Mouse (Mus musculus) embryo, embryonic 11.5 days (tissue): ENCODE measurements at regions not wholly inside any gene's neighbourhood (a gene's known extent, or its start where the extent isn't known, plus 50 kb on each side); places are given as distances from the start of the nearest gene placed in this dataset.
A peak's percentile ranks its signal among the peaks of the same experiment; 100 is the strongest.

Experiments
- DNase-seq: peaks from one replicate; pipeline ENCODE4 v3.0.0-alpha.2; 2012; ENCODE audit warnings: low read depth, low spot score

DNA sequence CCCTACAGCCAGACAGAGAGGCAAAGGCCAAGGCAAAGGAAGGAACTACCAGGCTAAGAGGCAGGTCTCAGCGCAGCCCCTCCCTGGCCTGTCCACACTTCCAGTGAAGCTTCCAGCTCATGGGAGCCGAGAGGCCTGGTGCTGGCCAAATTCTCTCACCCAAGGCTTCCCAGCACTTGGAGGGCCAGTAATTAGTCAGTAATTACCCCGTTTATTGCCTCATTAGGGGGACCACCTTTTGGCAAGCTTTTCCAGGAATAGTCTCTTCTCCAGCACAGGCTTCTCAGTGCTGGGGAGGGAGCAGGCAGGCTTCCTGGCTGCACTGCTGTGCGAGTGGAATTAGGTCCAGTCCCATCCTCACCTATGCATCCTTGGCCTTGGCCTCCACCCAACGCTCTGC is 252.8 kb upstream of the Nxpe4 start:
- no peak for DNase-seq

DNA sequence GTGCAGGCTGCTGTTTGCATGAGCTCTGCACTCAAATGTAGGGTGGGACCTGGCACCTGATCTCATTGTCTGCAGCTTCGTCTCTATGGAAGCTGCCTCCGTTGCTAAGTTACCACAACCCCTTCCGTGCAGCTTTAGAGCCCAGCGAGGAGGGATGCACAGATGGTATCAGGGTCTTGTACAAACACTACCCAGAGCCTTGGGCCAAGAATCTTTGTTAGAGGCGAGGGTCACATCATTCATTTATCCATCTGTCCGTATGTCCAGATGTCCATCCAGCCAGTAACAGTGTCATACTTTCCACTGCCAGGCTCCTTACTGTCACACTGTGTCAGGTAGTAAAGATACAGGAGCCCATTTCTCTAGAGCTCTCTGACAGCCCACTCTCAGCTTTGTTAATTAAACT is 251.3 kb upstream of the Nxpe4 start:
- no peak for DNase-seq

DNA sequence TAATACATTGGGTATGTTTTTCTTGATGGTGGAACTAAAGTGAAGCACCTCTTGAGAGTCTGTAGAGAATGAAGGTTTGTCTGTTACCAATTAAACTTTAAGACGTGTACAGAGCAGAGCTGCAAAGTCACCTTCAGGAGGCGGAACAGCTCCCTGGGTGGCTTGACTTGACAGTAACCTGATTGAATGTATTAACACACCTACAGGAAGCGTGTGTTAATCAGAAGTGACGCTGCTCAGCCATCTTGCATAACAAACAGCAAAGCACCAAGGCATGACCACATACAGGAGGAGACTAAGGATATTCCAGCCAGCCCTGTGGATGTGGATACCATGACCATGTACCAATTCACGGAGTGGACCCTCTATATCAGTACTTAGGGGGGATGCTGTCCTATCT is 249.0 kb upstream of the Nxpe4 start:
- DNase-seq: no peak

DNA sequence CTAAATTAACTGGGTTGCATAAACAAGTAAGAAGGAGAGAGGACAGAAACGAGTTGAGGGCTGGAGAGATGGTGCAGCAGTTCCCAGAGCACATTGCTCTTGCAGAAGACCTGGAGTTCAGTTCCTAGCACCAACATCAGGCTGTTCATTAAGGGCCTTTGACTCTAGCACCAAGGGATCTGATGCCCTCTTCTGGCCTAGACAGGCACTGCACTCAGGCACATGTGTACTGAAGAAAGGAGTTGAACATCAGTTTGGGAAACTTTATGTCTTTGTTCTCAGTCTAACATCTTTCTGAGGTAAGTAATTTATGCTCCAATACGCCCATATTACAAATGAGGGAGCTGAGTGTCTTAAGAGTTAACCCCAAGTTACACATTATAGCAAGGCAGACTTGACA is 226.5 kb upstream of the Nxpe4 start:
- DNase-seq: no peak

DNA sequence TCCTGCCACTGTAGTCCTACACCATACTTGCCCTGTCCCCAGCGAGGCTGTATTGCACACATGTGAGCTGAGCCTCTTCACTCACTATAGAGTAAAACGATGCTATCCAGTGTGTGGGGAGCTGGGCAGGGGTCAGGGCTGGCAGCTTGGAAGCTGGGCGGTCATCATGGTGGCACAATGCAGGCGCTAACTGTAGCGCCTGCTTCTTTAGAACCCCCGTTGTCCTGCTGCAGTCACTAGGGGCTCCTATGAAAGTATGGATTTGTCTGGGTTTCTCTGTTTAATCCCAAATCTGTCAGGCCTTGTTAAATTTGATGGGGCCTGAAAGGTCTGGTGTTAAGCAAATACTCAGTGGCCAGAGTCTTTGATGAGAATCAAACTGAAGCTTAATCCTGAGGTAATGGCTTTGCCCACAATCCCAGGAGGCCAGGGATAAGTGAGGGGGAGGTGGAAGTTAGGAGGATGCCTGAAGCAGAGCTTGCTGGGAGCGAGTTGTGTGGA is 225.8 kb upstream of the Nxpe4 start:
- no peak for DNase-seq

DNA sequence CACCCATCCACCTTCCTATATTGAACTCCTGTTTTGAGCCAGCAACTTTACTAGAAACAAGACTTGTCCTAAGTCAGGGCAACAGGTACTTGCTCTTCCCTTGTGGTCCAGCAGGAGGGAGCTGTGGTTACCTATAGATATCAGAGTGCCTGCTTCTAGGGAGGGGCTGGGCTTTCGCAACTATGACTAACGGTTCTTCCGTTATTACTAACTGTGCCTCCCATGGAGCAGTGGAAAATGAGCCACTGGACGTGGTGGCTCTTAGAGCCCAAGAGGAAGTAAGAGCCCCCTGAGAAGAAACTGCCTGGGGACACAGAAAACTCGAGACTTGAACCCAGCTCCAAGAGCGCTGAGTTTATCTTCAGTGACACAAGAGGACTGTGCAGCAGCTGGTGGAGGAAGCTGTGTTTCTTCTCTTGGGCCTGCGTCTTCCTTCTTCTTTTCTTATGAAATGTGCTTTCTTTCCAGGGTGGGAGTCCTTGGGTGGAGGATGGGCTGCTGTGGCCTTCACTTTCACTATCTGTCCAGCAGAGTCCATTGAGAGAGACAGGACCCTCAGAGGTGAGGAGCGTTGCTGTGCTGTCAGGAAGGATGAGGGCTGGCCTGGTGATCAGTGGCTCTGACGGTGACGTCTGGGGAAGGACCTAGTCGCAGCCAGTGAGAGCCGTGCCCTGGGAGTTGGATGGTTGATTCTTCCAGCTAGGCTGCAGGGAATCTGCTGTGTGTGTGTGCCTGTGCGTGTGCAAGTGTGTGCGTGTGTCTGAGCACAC is 222.7 kb upstream of the Nxpe4 start:
- DNase-seq: no peak

DNA sequence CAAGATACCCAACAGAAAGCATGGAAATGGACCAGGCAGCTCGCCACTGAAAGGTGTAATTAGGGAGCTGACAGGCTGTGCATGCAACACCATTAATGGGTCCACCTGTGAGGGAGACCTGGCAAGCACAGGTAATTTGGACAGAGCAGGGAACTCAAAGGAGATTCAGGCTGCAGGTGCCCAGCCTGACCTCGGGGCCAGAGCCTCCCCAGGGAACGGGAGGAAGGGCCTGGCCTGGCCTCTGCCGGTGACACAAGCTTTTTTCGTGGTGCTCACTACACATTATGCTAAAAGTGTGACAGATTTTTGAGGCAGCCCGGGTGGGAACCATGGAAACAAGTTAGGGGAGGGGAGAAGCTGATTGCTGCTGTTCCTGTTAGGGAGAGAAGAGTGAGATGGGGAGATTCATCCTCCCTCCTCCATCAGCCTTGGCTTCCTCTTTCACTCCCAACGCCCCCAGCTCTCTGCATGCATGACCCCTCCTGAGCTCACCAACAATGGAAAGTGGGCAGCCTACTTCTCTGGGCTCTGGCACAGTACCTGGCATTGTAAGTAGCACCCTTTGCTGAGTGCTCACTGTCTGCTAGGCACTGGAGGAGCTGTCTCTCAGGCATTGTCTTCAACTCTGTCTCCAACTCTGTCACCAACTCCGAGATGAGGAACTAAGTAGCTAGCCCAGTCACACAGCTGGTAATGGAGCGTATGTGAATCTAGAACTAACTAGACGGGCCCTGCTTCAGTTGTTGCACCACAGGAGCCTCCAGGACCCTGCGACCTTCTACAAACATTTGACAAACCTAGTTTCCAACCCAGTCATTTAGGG is 218.9 kb upstream of the Nxpe4 start:
- DNase-seq: no peak

DNA sequence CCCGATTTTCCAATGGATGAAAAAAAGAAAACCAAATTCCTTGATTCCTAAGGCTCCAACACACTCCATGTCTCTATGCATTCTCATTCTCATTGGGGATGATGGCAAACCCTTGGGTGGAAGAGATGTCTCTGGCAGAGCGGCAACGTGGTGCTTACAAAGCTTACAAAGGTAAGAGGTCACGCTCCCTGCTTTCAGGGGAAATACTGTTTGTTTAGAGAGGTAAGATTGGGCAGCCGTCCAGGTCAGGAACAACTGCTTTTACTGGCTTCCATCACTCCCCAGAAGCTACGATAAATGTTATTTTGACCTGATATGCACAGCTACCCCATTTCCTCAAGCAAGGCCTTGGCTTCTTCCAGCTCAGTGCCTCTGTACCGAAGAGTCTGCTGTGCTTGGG is 215.6 kb upstream of the Nxpe4 start:
- DNase-seq: no peak

DNA sequence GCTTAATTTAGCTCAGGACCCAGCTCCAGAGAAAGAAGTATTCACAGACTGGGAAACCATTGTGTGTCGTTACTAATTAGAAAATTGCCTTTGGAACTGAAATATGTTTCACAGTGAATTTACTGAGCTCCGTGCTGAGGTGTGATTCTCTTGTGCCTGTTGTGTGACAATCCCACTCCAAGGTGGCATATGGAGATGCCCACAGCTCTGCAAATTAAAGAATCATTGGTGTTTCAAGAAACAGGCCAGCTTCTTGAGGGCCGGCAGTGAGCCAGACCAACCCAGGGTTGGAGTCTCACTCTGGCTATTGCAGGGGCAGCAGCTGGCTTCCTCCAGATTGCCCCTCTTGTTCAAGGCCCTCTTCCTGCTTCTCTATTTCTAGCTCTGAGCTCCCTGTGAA is 203.9 kb upstream of the Nxpe4 start:
- no peak for DNase-seq

DNA sequence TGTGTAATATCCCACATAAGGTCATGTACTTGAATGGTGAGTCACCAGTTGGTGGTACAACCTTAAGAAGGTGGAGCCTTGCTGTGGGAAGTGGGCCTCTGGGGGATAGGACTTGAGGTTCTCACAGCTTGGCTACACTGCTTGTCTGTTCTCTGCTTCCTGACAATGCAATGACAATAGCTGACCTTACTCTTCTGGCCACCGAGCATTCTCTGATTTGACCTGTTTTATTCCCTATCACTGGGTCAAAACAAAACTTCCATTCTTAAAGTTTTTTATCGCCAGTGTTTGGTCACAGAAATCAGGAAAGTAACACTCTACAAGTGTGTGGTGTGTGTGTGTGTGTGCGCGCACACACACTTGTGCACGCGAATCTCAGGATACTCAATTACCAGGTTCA is 203.0 kb upstream of the Nxpe4 start:
- no peak for DNase-seq

DNA sequence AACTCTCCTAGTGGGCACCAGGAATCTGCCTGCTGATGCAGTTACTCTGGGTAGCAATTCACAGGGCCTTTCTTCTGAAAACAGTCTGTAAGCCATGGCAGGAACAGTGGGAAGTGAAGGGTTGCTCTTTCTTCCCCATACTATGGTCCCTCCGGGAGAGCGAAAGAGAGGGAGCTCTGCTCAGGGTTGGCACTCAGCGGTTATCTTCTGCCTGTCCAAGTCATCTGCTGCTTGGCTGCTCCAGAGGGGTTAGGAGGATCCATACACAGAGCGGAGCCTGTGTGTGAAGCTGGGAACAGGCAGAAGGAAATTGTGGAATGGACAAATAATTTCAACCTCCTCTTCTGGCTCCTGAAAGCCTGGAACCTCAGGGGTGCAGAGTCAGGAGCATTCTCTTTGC is 200.6 kb upstream of the Nxpe4 start:
- DNase-seq: no peak

DNA sequence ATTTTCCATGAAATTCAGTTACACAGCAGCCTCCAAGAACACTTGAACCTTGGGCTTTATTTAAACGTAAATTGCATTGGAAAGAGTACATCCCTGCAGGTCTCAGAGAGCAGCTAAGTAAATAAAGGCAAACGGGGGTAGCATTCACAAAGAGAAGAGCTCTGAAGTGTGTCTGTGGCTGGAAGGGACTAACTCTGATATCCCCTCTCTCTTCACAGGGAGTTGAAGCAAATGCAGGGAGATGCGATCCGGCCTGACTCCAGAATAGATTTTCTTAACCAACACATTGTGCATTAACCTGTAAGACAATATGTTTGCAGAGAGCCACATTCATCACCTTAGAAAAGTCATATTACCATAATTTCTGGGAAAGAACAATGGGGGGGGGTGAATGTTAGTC is 199.7 kb upstream of the Nxpe4 start:
- peak; percentile 16 for DNase-seq

DNA sequence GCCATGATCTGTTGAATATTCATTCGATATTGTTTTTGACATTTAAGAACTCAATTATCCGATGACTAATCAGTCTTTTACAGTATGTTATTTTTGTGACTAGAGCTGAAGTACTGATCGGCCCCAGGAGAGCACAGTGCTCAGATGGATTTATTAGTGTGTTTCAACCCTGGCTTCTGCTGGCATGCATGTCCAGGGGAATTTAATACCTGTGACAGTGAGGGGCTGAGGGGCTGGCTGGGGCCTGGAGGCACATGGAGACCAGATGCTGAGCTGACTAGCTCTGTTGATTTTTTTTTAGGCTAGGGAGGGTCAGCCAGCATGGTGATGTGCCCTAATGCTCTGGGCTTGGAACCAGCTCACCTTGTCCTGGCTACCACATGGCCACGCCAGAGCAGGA is 199.2 kb upstream of the Nxpe4 start:
- DNase-seq: peak; percentile 34

DNA sequence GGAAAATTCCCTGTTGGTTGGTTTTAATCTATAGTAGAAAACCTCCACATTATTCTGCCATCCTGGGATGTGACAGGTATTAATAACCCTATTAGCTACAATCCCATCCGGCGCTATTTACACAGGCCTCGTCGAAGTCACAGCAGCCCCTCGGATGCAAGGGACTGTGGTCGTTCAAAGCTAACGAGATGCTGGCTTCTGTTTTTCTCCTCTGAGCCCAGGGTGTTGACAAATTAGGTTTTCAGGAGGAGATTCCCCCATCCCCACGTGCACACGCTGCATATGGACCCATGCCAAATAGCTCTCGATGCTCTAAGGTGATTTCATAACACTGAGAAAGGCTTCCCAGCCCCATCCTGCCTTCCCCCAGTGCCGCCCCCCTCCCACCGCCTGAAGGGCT is 188.7 kb upstream of the Nxpe4 start:
- no peak for DNase-seq

DNA sequence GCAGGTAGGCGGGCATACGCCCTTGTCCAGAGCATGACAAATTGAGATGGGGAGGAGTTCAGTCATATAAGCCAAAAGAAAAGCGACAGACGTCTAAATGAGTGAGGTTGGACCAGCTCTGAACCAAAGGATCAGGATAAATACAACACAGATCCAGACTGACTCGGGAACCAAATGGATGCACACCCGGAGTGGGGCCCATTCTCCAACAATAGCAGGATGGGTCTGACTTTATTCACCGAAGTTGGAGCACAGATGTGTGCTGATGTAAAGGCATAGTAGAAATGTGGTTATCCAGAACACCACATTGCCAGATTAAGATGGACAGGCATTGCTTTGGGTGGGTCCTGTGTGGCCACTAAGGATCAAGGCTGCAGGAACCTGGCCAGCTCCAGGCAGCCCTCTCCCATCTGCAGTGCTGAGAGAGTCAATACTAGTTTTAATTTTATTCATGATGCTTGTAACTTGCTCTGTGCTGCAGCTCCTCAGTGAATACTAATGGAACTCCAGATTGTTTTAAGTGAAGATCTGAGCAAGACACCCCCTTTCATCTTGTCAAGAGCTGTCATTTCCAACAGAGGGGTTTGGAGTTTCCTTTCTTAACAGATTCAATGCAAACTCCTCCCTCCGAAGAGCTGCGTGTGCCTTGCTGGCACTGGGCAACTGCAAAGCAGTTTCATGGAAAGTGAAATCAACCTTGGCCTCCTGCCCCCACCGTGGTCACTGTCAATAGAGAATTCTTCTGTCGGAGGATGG is 176.3 kb upstream of the Nxpe4 start:
- DNase-seq: no peak

DNA sequence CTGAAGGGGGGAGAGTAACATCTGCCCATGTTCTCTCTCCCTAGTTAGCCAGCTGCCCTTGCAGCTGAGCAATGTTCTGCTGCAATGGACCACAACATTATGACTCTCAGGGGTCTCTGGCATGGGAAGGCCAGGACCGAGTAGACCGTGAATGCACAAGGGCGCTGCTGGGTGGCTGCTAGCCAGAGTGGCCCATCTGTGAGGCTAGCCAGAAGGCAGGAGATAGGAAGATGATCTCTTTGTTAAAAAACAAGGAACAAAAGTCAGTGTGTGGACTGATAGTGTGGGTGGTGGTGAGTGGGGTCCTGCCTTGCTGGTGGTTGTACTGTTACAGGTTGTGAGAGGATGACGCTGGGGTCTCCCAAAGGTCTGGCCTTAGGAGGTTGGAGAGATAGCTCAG is 174.6 kb upstream of the Nxpe4 start:
- no peak for DNase-seq

DNA sequence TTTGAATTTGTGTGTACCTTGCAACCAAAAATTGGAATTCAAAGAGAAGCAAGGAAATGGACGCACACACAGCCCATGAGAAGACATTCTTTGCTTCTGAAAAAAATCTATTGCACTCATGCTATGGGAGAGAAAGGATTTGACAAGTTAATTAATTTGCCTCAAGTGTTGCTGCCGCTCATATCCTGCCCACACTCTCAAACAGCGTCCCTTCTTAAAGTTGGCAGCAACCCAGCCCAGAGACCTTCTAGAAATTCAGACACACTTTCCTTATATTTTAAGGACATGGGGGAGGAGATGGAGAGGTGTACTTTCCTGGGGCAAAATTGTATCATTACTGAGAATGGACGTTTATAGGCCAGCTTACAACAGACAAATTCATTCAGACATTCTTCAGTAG is 167.2 kb upstream of the Nxpe4 start:
- DNase-seq: no peak

DNA sequence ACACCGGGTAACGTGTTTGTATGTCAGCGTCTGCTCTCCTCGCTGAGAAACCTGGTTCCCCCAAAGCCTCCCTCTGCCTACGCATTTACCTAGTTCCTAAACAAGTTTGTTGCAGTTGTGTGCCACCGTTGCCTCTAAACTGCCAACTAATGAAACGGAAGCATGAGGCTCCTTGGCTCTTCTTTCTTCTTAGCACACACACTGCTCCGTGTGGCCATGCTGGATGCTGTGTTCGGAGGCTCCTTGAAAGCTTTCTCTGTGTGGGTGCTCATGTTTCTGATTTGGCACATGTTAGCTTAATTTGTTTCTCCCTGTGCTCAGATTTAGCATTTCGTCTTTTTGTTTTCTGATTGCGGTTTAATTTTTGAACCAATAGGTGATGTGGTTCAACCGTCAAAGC is 162.2 kb upstream of the Nxpe4 start:
- DNase-seq: no peak

DNA sequence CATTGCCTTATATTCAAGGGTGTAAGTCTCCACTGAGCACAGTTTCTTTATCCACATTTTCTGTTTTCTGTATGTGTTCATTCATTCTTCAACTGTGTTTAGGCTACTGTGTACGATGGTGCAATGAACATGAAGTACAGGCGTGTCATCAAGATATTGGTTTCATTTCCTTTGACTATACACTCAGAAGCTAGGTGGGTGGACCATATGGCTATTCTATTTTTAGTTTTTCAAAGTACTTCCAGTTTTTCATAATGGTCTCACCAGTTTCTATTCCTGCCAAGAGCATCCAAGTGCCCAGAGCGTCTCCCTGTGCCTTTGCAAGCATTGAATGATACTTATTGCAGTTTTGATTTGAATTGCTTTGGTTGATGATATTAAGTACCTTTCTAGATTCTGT is 132.8 kb upstream of the Nxpe4 start:
- no peak for DNase-seq

DNA sequence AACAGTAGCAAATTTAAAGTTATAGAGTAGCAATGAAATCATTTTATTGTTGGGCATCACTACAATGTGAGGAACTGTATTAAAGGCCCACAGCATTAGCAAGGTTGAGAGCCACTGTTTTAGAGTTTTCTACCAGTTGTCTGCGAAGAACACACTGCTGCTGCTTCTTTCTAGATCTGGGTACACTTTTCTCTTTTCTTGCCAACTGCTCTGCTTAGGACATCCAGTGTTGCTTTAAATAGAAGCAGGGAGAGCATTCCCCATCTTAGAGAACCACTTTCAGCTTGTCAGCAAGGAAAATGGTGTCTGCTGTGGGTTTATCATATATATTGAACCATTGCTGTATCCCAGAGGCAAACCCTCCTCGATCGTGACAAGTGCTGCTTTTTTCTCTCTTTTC is 131.0 kb upstream of the Nxpe4 start:
- no peak for DNase-seq

DNA sequence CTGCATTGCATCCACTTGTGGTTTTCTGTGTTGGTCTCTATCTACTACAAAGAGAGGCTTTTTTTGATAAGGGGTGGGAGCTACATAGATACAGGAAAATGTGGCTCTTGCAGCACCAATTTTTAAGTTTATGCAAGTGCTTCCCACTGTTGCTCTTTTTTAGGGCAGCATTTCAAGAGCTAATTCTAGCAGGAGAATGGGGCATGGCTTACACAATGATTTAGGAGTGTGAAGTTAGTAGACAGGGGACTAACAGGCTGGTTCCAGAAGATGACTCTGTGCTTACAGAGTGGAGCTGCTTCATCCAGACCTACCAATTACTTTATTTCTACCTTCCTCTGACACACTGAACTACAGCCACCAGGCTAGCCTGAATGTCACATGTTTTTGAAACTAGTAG is 125.9 kb upstream of the Nxpe4 start:
- no peak for DNase-seq

DNA sequence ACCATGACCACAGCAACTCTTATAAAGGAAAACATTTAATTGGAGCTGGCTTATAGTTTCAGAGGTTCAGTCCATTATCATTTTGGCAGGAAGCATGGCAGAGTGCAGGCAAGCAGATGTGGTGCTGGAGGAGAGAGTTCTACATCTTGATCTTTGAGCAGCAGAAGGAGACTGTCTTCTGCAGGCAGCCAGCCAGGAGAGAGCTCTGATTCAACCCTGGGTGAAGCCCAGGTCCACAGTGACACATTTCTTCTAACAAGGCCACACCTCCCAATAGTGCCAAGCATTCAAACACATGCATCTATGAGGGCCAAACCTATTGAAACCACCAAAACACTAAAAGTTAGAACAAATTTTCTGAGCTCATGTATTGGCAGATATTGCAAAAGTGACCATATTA is 117.0 kb upstream of the Nxpe4 start:
- no peak for DNase-seq
